Mouse (Mus musculus) stomach, postnatal 0 days (tissue): ENCODE measurements at regions not wholly inside any gene's neighbourhood (a gene's known extent, or its start where the extent isn't known, plus 50 kb on each side); places are given as distances from the start of the nearest gene placed in this dataset.

Experiments used
- CTCF ChIP-seq: IDR thresholded peaks from 2 replicates; pipeline ENCODE4 v1.5.1; 2016; ENCODE audit warnings: antibody characterized with exemption, low read depth, mild to moderate bottlenecking, moderate library complexity
- EP300 ChIP-seq: optimal IDR thresholded peaks from 2 replicates; pipeline ENCODE3; 2016; ENCODE audit warnings: antibody characterized with exemption

- TF ChIP-seq CTCF (no peak), EP300 (no peak)
Observed at GRCm38 (mm10) chr1:55837366-55837765, 431.6 kb downstream of the Plcl1 start.
